Comparison of ENCODE assay signal across 14 mouse cellular contexts in the genomic region with DNA sequence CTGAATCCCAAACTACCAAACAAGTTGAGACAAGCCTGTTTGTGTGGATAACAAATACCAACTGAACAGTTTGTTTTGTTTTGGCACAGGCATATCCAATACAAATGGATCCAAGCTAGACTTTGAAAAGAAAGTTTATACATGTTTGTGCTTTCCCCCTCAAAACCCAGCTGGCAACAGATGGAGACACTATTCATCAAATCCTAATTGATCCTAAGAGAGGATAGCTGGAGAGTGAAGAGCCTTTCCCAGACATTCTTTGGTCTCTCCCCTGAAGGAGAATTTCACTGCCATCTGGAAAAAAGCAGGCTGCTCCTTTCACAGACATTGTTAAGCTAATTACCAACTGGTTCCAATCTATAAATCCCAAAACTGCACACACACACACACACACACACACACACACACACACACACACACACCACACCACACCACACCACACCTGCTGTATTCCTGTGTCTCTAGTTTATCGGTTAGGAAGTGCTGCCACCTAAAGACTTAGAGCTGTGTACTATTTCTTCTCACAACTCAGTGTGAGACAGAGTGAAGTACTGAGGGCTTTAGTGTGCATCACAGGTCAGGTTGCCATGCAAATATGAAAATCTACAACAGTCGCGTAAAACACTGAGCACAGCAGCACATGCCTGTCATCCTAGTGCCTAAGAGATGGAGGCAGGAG.
DNase-seq lines count a peak whose midpoint lies in the region; ATAC-seq and TF ChIP-seq lines count a peak whose summit lies in the region.
"Had no signal": no experiment of that assay in that cellular context is flagged by ENCODE, and none has a peak within 500 bp of the region (broad histone marks: within the 10 kb centered on the region; RNA-seq: fewer than 3 reads in every experiment).

No protein-coding gene starts in this region.

- DNase-seq in layer of hippocampus, adult 11-12 months (ENCODE audit: low spot score) = peak; percentile 6
- no peak for DNase-seq in layer of hippocampus, postnatal 25 days (ENCODE audit: extremely low spot score in 1 of 2, low spot score in 1 of 2)
- no peak for DNase-seq in gastrocnemius, postnatal 10 days
- no peak for DNase-seq in liver, embryonic 11.5 days (ENCODE audit: low spot score)
- DNase-seq: cerebellum, postnatal 25 days; heart, adult 11 months; heart, postnatal 36 days; liver, postnatal 0 days; thymus, adult 2 months had no signal

- H3K9me3 ChIP-seq in hindbrain, embryonic 15.5 days = no peaks in the 10 kb centered on the region
- H3K9me3 ChIP-seq in neural tube, embryonic 12.5 days = no peaks in the 10 kb centered on the region
- H3K9me3 ChIP-seq in liver, embryonic 11.5 days (ENCODE audit: control insufficient read depth, low read length) = no peaks in the 10 kb centered on the region

- TF ChIP-seq POLR2A in cortical plate, adult 2 months (IDR thresholded peaks at IDR 0.05; ENCODE audit: extremely low read depth, insufficient read depth, low read length) = no peak

- 0 out of 2 replicates have a peak, but pooled peaks have one; percentile 18 for TF ChIP-seq CTCF in cortical plate, adult 2 months (IDR thresholded peaks at IDR 0.05; ENCODE audit: extremely low read depth, insufficient read depth, low read length)

- no peak overlapping the region for H3K9ac ChIP-seq in hindbrain, embryonic 15.5 days
- no peak overlapping the region for H3K9ac ChIP-seq in neural tube, embryonic 12.5 days
- H3K9ac ChIP-seq in liver, embryonic 11.5 days (ENCODE audit: low read depth, low read length) = no peak overlapping the region
- H3K9ac ChIP-seq: liver, postnatal 0 days had no signal

- H3K4me2 ChIP-seq in hindbrain, embryonic 15.5 days = no peak overlapping the region
- H3K4me2 ChIP-seq in neural tube, embryonic 12.5 days (replicated peaks) = no peak overlapping the region
- H3K4me2 ChIP-seq in liver, embryonic 11.5 days = no peak overlapping the region

- no peaks in the 10 kb centered on the region for H3K36me3 ChIP-seq in hindbrain, embryonic 15.5 days
- no peaks in the 10 kb centered on the region for H3K36me3 ChIP-seq in neural tube, embryonic 12.5 days
- no peaks in the 10 kb centered on the region for H3K36me3 ChIP-seq in liver, embryonic 11.5 days (ENCODE audit: control insufficient read depth, insufficient read depth, low read length)

- no peak overlapping the region for H3K27ac ChIP-seq in cortical plate, adult 2 months (ENCODE audit: insufficient read depth, low read length)
- no peak overlapping the region for H3K27ac ChIP-seq in hindbrain, embryonic 15.5 days (replicated peaks)
- H3K27ac ChIP-seq in neural tube, embryonic 12.5 days = no peak overlapping the region
- no peak overlapping the region for H3K27ac ChIP-seq in liver, embryonic 11.5 days (ENCODE audit: low read depth, low read length)
- H3K27ac ChIP-seq: kidney, postnatal 0 days had no signal

- no peaks in the 10 kb centered on the region for H3K4me1 ChIP-seq in cortical plate, adult 2 months (ENCODE audit: control insufficient read depth, insufficient read depth, low read length)
- no peaks in the 10 kb centered on the region for H3K4me1 ChIP-seq in hindbrain, embryonic 15.5 days (replicated peaks)
- no peaks in the 10 kb centered on the region for H3K4me1 ChIP-seq in neural tube, embryonic 12.5 days
- H3K4me1 ChIP-seq in liver, embryonic 11.5 days (replicated peaks; ENCODE audit: control insufficient read depth, insufficient read depth, low read length) = no peaks in the 10 kb centered on the region

- 83% methylated on average over 3 of the region's 3 CpGs for WGBS in hindbrain, embryonic 15.5 days
- WGBS in neural tube, embryonic 12.5 days = 90% methylated on average over 3 of the region's 3 CpGs
- 93% methylated on average over 3 of the region's 3 CpGs for WGBS in liver, embryonic 11.5 days

- no peak overlapping the region for H3K4me3 ChIP-seq in cortical plate, adult 2 months (ENCODE audit: insufficient read depth, low read length)
- no peak overlapping the region for H3K4me3 ChIP-seq in hindbrain, embryonic 15.5 days
- no peak overlapping the region for H3K4me3 ChIP-seq in neural tube, embryonic 12.5 days
- H3K4me3 ChIP-seq in liver, embryonic 11.5 days (ENCODE audit: low read depth, low read length) = no peak overlapping the region

- no peaks in the 10 kb centered on the region for H3K27me3 ChIP-seq in hindbrain, embryonic 15.5 days
- H3K27me3 ChIP-seq in neural tube, embryonic 12.5 days (replicated peaks) = no peaks in the 10 kb centered on the region
- H3K27me3 ChIP-seq in liver, embryonic 11.5 days (replicated peaks; ENCODE audit: control insufficient read depth, insufficient read depth, low read length) = no peaks in the 10 kb centered on the region

- ATAC-seq in hindbrain, embryonic 15.5 days (ENCODE audit: low FRiP score, low read depth) = peak; percentile 54; the same call in 1 of the 2 replicates
- ATAC-seq in neural tube, embryonic 12.5 days (ENCODE audit: low FRiP score, low read depth) = peak; percentile 78
- ATAC-seq in liver, embryonic 11.5 days (replicated peaks; ENCODE audit: low FRiP score) = no peak
- ATAC-seq: CD4-positive, CD25-positive, alpha-beta regulatory T cell, adult 4 months; liver, postnatal 0 days had no signal
